Mouse (Mus musculus): ENCODE data around the gene Gkap1.
A peak's percentile ranks its signal among the peaks of the same experiment; 100 is the strongest.

Gkap1 gene

DNA sequence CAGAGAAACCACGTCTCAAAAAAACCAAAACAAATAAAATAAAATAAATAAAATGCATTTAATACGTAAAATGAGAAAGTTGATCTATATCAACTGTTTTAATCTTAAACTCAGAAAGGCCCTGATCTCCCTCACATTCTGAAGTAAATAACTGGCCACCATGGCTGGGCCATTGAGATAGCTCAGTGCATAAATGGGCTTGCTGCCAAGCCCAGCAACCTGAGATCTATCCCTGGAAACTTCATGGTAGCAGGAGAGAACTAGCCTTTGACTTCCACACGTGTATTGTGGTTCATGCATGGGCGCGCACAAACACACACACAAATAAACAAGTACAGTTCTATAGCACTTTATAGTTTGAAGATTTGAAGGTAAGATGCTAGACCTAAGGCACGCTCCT lies 74.2 kb downstream of the Gkap1 start:
- DNase-seq (ENCODE audit: low spot score), result no peak

DNA sequence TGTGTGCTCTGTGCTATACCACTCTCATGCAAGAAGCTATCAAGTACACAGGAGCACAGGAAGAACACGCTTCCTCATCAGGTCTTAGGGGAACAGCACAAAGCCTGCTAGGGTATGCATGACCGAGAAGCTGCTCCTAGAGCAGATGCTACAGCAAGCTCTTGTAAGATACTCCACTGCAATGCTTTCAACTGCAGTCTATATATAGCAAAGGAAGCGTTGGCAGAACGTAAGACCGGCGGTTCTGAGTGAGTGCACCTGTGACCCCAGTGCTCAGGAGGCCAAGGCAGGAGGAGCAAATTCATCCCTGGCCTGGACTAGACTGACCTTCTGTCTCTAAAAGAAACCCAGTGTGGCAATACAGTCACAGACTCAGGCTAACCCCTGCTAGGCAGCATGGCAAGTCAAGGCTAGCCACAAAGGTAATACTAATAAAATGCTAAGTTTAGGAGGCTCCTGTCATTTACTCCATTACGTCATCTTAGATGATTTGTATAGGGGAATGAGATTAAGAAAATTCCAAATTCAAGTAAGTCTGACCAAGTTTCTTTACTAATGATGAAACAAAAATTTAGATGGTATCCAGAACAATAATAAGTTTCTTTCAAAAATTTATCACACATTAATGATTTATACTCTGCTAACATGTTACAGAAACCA lies 77.4 kb downstream of the Gkap1 start:
- DNase-seq (ENCODE audit: low spot score), result no peak

DNA sequence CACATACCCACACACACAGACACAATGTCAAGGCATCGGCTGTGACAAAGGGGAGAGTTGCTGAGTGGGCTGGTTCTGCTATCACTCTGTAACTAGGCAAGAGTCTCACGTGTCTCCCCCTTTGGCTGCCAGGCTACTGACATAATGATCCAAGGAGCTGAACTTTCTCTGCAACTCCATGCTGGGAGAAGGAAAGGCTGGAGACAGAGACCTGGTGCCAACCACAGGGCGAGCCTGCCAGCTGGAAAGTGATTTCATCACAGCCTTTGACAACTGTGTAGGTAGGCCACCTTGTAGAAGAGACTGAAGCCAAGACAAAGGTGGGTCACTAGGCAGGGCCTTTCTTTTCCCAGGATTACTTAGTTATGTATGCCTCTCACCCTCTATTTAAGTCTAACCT lies 78.3 kb downstream of the Gkap1 start:
- DNase-seq (ENCODE audit: low spot score), result no peak

DNA sequence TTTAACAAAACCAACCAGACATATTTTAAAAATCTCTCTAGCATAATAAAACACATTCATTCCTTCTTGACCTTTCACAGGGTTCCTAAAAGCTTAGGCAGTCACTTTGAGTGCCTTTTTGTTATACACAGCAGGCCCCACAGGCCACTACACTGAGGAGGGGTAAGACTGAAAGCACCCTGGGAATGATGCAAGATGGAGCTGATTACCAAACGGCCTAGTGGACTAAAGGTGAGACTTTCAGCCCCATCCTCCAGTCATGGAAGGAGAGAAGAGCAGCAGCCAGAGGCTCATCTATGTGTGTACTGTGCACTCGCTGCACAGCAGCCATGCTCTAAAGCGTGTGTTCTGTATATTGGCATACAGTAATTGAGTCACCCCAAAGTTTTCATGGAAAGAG lies 80.6 kb downstream of the Gkap1 start:
- DNase-seq (ENCODE audit: low spot score), result no peak

DNA sequence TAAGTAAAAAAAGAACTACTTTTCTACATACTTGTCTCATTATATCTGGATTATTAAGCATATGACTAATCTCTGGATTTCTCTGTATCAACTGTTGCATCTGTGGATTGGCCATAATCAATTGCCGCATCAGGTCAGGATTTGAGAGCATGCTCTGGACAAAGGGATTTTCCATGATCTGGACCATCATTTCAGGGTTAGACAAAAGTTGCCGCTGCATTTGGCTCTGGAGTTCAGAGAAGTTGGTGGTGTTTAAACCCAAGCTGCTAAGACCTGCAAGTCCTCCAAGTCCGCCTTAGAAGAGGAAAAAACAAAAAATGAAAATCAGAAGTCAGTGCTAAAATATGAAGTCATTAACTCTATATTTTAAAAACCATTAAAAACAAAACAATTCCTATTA lies 82.3 kb downstream of the Gkap1 start:
- DNase-seq (ENCODE audit: low spot score), result no peak

DNA sequence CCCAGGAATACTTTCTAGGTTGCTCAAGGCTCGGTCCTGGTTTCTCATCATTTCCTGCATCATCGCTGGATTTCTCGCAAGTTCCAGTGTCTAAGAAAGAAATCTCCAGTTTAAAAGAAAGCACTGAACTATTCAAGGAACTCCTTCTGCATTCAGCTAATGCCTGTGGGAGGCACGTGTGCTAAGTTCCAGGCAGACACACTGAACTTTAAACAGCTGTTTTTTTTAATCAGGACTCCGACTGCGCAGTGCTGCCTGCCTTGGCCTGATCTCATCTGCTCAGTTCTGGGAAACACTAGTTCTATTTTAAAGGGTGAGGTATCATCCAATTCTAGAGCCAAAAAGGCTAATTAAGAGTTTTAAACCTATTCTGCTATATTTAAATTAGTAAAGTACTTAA lies 83.4 kb downstream of the Gkap1 start:
- DNase-seq (ENCODE audit: low spot score), result no peak

DNA sequence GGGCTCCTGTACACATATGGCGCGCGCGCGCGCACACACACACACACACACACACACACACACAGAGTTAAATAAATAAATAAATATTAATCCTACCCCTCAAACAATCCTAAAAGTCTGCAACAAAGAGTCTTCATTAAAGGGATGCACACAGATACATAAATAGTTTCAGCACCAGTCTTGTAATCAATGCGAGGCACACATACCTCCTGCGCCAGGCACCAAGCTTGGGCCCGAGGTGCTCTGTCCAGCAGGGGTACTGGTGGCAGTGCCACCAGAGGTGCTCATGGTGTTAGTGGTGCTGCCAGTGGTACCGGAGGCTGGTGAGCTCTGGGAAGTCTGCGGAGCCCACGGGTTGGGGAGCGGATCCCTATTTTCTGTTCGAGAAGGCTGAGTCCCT lies 84.0 kb downstream of the Gkap1 start:
- no peak for DNase-seq (ENCODE audit: low spot score)

DNA sequence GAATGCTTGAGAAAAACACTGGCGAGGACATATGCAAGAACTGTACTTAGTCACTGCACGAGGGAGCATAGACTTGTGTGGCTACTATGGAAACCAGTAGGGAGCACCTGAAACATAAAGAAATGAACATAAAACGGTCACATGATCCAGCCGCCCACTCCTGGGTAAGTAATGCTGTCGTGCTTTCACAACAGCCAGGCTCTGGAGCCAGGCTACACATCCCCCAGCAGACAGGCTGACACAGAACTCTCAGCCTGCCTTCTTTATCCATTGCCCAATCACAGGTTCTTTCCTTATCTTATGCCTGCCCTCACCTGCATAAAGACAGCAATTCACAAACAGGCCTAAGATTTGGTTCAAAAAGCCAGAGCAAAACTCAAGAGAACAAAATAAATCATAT lies 86.0 kb downstream of the Gkap1 start:
- no peak for DNase-seq (ENCODE audit: low spot score)

DNA sequence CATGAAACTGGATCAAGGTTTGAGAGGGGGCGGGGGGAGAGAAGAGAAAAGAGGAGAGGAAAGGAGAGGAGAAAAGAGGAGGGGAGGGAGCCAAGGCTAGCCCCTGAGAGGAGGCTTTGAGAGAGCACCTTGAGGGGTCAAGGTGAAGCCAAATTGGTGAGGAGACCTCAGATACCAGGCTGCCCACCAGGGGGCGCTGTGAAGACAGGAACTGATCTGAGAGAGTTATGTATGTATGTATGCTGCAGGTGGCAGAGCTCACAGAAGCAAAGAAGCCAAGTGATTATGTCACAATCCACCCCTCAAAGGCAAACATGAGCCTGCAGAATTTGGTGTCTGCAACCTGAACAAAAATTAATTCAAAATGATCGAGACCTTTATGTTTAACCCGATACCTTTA lies 87.1 kb downstream of the Gkap1 start:
- peak; percentile 62 for DNase-seq (ENCODE audit: low spot score)

DNA sequence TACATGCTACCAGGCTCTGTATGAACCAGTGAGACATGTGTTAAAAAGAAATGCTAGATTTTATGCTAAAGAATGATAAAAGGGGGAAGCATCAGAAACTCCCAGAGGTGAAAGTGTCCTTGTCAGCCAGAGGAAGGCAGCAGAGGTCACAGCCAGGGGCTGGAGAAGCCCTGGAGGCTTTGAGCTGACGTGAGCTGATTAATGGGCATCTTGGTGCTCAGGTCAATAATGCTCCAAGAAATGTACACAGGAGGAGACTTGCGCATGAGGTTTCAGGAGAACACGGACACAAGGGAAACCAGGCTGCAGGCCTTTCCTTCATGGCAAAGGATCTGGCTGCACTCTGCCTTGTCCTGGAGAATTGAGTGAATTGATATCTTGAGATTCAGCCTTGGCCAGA lies 87.7 kb downstream of the Gkap1 start:
- no peak for DNase-seq (ENCODE audit: low spot score)

DNA sequence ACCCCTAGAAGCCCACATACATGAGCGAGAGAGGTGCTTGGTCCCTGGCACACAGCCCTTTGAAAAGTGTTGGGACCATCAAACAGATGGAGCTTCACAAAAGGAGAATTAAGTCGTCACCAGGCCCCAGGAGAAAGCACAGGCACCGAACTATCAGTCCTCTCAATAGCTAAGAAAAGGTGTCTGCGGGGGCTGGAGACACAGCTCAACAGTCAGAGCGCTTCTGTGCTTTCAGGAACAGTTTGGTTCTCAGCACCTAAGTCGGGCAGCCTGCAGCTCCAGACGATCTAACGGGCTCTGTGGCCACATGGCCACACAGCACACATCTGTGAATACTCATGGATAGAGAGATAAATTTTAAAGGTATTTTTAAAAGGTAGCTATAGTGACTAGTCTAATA lies 89.2 kb downstream of the Gkap1 start:
- no peak for DNase-seq (ENCODE audit: low spot score)

DNA sequence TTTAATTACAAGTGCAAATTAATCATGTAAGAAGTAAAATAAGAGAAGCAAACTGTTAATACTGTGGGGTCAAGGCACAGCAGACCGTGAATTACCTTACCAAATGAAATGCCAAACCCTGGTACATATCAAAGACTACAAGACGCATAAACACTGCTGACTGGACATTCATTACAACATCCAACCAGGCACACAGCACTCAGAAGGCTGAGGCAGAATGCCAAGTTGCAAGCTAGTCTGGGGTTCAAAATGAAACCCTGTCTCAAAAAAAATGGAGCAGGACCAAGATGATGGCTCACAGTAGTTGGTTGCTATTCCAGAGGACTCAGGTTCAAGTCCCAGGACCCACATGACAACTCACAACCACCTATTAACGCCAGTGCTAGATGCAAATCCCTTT lies 91.4 kb downstream of the Gkap1 start:
- DNase-seq (ENCODE audit: low spot score), result no peak
